Comparison of ENCODE assay signal across 9 mouse cellular contexts in the genomic region with DNA sequence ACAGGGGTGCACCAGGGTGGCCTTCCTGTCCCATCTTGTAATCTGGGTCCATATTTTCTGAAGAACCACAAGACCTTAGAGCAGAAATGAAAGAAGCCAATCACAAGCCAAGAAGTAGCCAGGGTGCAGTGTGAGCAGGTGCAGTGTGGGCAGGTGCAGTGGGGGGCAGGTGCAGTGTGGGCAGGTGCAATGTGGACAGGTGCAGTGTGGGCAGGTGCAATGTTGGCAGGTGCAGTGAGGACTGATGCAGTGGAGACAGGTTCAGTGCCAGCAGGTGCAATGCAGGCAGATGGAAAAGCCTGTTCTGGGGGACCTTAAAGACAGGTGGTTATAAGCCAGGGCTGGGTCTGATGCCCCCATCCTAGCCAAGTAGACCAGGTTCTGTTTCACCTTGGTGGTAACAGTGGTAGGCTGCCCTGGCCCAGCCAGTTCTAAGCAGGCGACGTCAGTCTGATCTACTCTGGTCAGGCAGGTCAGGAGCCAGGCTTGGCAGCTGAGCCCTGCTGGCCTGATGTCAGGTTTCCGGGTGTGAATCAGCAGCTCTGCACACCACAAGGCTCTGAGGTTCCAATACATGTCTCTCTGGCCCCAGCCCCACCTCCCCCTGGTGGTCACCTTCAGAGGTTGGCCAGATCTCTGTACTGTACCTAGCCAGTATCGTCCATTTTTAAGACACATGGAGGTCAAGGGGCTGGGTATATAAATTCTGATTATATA.
DNase-seq lines count a peak whose midpoint lies in the region; ATAC-seq and TF ChIP-seq lines count a peak whose summit lies in the region.
"Had no signal": no experiment of that assay in that cellular context is flagged by ENCODE, and none has a peak within 500 bp of the region (broad histone marks: within the 10 kb centered on the region; RNA-seq: fewer than 3 reads in every experiment).

No protein-coding gene starts in this region.

- ATAC-seq in cerebellum, adult (ENCODE audit: insufficient number of reproducible peaks, low FRiP score, low TSS enrichment): no peak
- peak; percentile 82 for ATAC-seq in stomach, embryonic 14.5 days (ENCODE audit: insufficient number of reproducible peaks, insufficient read depth, low FRiP score, low read depth)

- H3K27ac ChIP-seq in stomach, embryonic 14.5 days (ENCODE audit: low read length): no peak overlapping the region
- H3K27ac ChIP-seq in thymus, adult 2 months (ENCODE audit: control insufficient read depth, insufficient read depth, low read length): no peak overlapping the region

- no peaks in the 10 kb centered on the region for H3K4me1 ChIP-seq in stomach, embryonic 14.5 days (ENCODE audit: control insufficient read depth, insufficient read depth, low read length)
- no peaks in the 10 kb centered on the region for H3K4me1 ChIP-seq in thymus, adult 2 months (replicated peaks; ENCODE audit: control insufficient read depth, insufficient read depth, low read length)

- H3K27me3 ChIP-seq in stomach, embryonic 14.5 days (ENCODE audit: control insufficient read depth, insufficient read depth, low read length): no peaks in the 10 kb centered on the region
- no peaks in the 10 kb centered on the region for H3K27me3 ChIP-seq in thymus, adult 2 months (ENCODE audit: control insufficient read depth, insufficient read depth, low read length)

- H3K36me3 ChIP-seq in stomach, embryonic 14.5 days (ENCODE audit: control insufficient read depth, insufficient read depth, low read length): no peaks in the 10 kb centered on the region
- no peaks in the 10 kb centered on the region for H3K36me3 ChIP-seq in thymus, adult 2 months (ENCODE audit: control insufficient read depth, insufficient read depth, low read length)

- no peak overlapping the region for H3K9ac ChIP-seq in stomach, embryonic 14.5 days (replicated peaks; ENCODE audit: low read depth, low read length)

- no peaks in the 10 kb centered on the region for H3K9me3 ChIP-seq in stomach, embryonic 14.5 days (ENCODE audit: control insufficient read depth, low read depth, low read length)

- no peak overlapping the region for H3K4me2 ChIP-seq in stomach, embryonic 14.5 days (replicated peaks; ENCODE audit: low read depth, low read length)

- H3K4me3 ChIP-seq in stomach, embryonic 14.5 days (ENCODE audit: low read depth, low read length): no peak overlapping the region
- H3K4me3 ChIP-seq in thymus, adult 2 months (ENCODE audit: control insufficient read depth, insufficient read depth, low read length): no peak overlapping the region
- H3K4me3 ChIP-seq: erythroblast, embryonic 14.5 days had no signal

- DNase-seq in cerebellum, adult 11 months: peak; percentile 36
- DNase-seq in adrenal gland, postnatal 25 days: peak; percentile 69
- peak; percentile 44 to 68 for DNase-seq in gastrocnemius, postnatal 4 days (ENCODE audit: low spot score in 2 of 2)
- DNase-seq in kidney, postnatal 4 days: peak; percentile 64 to 74
- DNase-seq in thymus, adult 2 months: no peak
- DNase-seq in MN1 (ENCODE audit: low spot score): no peak

- TF ChIP-seq POLR2A in thymus, adult 2 months (IDR thresholded peaks at IDR 0.05; ENCODE audit: control insufficient read depth, extremely low read depth, insufficient read depth, low read length, poor library complexity): no peak

- TF ChIP-seq CTCF in thymus, adult 2 months (IDR thresholded peaks at IDR 0.05; ENCODE audit: borderline replicate concordance, control insufficient read depth, extremely low read depth, insufficient read depth, low read length, poor library complexity): no peak

- WGBS in stomach, embryonic 14.5 days: 37% methylated on average over 4 of the region's 4 CpGs
- 49% methylated on average over 4 of the region's 4 CpGs for WGBS in thymus, adult 2 months

Comparison
In these comparisons a context has a peak if more than half of its experiments do, and no peak if none do; other contexts are left out.
1. DNase-seq: peak in cerebellum, adult 11 months (single experiment), adrenal gland, postnatal 25 days (single experiment), gastrocnemius, postnatal 4 days (2 of 2) and kidney, postnatal 4 days (2 of 2); none in thymus, adult 2 months (single experiment) and MN1 (single experiment).